Mouse (Mus musculus) small intestine, adult 2 months (tissue): ENCODE data around the gene Nans. TPM values are rescaled to one million over a fixed set of nuclear protein-coding genes. Genes with fewer than 3 reads are reported as not detected.

Experiments used
- H3K27ac ChIP-seq: fragments of 200-500 bp; 2 replicates; pipeline ENCODE4 v1.5.1; 2012; ENCODE audit warnings: low read depth, low read length, control low read depth, inconsistent platforms; ENCODE audit not compliant: insufficient read depth
- H3K27me3 ChIP-seq: fragments of 200-500 bp; 2 replicates; pipeline ENCODE4 v1.6.1; 2012; ENCODE audit warnings: mild to moderate bottlenecking, moderate library complexity, low read length, inconsistent platforms; ENCODE audit not compliant: control insufficient read depth, insufficient read depth
- H3K36me3 ChIP-seq: fragments of 200-500 bp; 2 replicates; pipeline ENCODE4 v1.6.1; 2012; ENCODE audit warnings: mild to moderate bottlenecking, low read length, control low read depth, inconsistent platforms; ENCODE audit not compliant: control insufficient read depth, insufficient read depth
- H3K4me1 ChIP-seq: fragments of 200-500 bp; 2 replicates; pipeline ENCODE4 v1.6.1; 2012; ENCODE audit warnings: low read length, inconsistent platforms, mixed read lengths; ENCODE audit not compliant: control insufficient read depth, insufficient read depth, insufficient read length
- H3K4me3 ChIP-seq: fragments of 200-500 bp; 2 replicates; pipeline ENCODE4 v1.5.1; 2012; ENCODE audit warnings: low read depth, mild to moderate bottlenecking, control low read depth, inconsistent platforms, low read length, moderate library complexity
- CTCF ChIP-seq: fragments of 200-500 bp; IDR thresholded peaks from 2 replicates; pipeline ENCODE4 v1.5.1; 2012; ENCODE audit warnings: low read depth, mild to moderate bottlenecking, control low read depth, inconsistent platforms, low read length, moderate library complexity, mixed read lengths; ENCODE audit not compliant: insufficient replicate concordance, insufficient read length; ENCODE audit errors: extremely low read depth
- POLR2A ChIP-seq: fragments of 200-500 bp; IDR thresholded peaks from 2 replicates; pipeline ENCODE4 v1.6.1; 2012; ENCODE audit warnings: low read depth, mild to moderate bottlenecking, control low read depth, inconsistent platforms, low read length, moderate library complexity
- WGBS: fragments of 180-500 bp; shearing (Covaris S2); methylation state at CpG from one replicate; pipeline ENCODE4 v1.1.7; 2018; 5-methylcytosine and 5-hydroxymethylcytosine counted together
- polyA plus RNA-seq: library from polyadenylated mRNA; depleted of rRNA; stranded (reverse); fragments of >200 nt; gene quantifications from 2 replicates; pipeline ENCODE4 v1.2.3, GENCODE M21; 2012

The Nans gene
- polyA plus RNA-seq, 1 experiment: 36.0 TPM

DNA sequence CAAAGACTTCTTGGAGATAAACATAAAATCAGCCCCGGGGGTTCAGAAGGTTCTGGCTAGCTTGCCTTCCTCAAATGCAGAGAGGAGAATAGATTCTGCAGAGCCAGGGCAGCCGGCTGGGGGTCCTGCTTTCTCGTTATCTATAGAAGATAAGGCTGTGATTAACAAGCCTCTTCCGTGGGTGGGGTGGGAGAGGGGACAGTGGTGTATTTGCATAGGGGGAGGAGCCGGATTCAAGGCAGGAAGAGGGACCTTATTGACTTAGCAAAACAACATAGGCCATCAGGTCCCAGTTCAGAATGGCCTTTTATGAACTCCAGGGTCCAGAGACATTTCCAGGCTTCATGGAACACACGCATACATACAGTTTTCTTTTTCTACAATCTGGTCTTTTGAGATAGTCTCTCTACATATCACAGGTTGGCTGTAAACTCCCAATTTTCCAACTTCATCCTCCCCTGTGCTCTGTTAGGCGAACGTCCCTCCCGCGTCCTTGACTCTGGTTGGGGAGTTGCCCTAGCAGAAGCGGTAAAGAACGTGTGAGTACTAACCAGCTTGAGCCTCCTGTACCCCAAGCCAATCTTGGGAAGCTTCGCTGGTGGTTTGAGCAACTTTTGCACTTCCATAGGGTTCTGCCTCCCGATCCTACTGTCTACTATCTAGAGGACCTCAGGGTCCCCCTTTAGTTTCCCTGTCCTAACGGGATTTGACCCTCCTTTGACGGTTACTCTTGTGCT lies 46.2 kb downstream of the Nans start:
- Histone ChIP-seq H3K27me3 (no peaks in the 10 kb centered on the region), H3K36me3 (peaks cover 46% of the 10 kb centered on the region), H3K27ac (peak overlapping the region; percentile 98), H3K4me3 (peak overlapping the region; percentile 76), H3K4me1 (peaks cover 5% of the 10 kb centered on the region)
- 3% methylated on average over 16 of the region's 16 CpGs for WGBS
- TF ChIP-seq POLR2A (peak; percentile 15; the same call in 1 of the 2 replicates), CTCF (no peak)

DNA sequence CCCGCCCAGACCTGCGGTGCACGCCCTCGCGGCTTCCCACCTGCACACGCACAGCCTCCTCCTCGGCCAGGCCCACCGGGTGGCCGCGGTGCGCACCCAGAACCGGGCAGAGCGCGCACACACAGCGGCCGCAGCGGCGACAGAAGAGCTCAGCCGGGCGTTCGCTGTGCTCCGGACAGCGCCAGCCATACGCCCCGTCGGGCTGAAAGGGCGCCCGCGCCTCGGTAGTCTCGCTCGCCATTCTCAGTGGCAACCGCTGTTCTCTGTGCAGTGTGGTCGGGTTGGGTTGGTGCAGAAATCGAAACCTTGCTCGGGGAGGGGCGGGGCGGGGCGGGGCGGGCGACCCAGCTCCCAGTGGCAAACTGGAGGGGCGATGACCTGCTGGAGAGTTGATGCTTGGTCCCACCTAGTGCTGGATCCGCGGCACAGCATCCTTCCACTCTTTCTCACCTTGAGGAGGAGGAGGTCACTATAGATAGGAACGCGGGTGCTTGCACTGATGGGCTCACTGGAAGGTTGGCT lies 46.9 kb downstream of the Nans start, which contains the start of gene Trim14:
TSS of gene Trim14 (minus strand) at position 302 of the 522 bp plus-strand sequence.
- Histone ChIP-seq H3K36me3 (peaks cover 49% of the 10 kb centered on the region), H3K4me3 (peak within 1 kb of the TSS; percentile 76), H3K27me3 (no peaks in the 10 kb centered on the region), H3K27ac (peak within 1 kb of the TSS; percentile 98), H3K4me1 (peaks cover 5% of the 10 kb centered on the region)
- WGBS: under 1% methylated on average over 46 of the region's 46 CpGs
- TF ChIP-seq CTCF (peak; percentile 39; the same call in 1 of the 2 replicates), POLR2A (peak; percentile 95)

DNA sequence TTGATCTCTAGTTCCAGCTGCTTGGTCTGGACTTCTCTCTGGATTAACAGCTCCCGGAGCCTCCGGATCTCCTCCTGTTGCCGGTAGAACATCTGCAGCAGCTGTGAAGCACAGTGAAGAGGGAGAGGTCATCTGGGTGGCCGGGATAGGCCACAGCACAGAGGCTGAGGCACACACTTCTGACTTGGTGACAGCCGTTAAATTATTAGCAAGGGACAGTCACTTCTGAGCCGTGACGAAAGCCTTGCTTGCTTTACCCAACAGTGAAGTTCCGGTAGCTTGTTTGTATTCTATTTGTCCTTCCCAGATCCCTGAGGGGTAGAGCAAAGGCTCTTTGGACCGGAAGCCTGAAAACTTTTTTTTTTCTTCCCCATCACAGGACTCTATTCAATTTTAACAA lies 50.1 kb downstream of the Nans start:
- WGBS: 81% methylated on average over 9 of the region's 9 CpGs
- Histone ChIP-seq H3K27ac (no peak overlapping the region), H3K27me3 (no peaks in the 10 kb centered on the region), H3K4me3 (no peak overlapping the region), H3K4me1 (peaks cover 2% of the 10 kb centered on the region), H3K36me3 (peaks cover 63% of the 10 kb centered on the region)
- TF ChIP-seq CTCF (no peak), POLR2A (no peak)

DNA sequence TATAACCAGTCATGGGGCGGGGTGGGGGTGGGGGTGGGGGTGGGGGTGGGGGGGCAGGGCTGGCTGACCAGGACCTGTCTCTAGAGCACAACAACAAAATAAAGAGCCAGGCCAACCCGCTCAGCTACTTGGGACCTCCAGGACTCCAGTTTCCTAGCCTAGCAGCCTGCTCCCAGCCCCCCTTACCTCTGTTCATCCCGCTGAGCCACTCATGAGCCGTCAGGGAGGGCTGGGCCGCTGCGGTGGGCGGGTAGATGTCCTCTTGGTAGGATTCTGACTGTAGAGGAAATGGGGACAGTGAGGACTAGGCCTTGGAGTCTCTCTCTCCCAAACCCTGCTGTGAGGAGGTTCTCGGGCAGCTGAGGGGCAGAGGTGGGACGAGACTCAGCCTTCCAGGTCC lies 52.7 kb downstream of the Nans start:
- H3K27ac ChIP-seq: no peak overlapping the region
- whole genome bisulfite sequencing: 82% methylated on average over 9 of the region's 9 CpGs
- no peak for TF ChIP-seq POLR2A
- H3K4me1 ChIP-seq: peaks cover 8% of the 10 kb centered on the region
- H3K36me3 ChIP-seq: peaks cover 84% of the 10 kb centered on the region
- no peak overlapping the region for H3K4me3 ChIP-seq
- no peaks in the 10 kb centered on the region for H3K27me3 ChIP-seq

DNA sequence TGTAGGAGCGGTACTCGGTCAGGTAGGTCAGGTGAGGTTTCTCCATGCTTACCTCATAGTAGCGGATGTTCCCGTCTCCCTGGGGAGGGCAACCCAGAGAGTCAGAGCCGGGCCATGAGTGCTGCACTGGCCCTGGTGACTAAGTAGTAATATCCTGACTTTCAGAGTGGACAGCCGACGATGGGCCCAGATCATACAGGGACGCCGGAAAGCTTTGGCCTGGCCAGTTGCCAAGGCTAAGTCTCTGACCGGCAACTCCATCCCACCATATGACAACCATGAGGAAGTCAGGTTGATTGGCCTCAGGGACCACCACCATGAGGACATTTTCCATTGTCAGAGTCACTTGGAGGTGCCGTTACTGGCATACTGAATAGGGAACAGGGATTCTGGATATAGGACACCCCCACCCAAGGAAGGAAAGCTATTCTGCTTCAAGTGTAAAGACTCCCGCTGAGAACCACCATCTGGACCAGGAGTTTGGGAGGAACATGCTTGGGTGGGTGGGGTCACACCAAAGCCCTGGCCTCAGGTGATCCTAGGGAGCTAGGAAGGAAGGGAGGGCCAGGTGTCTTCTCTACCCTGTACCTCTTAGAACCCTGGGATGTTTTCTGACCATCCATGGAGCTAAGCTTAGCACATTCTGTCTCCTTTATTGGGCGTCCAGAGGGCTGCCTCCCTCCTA lies 54.5 kb downstream of the Nans start:
- TF ChIP-seq CTCF (no peak), POLR2A (no peak)
- no peak overlapping the region for H3K4me3 ChIP-seq
- WGBS: 90% methylated on average over 13 of the region's 13 CpGs
- peaks cover 86% of the 10 kb centered on the region for H3K36me3 ChIP-seq
- no peaks in the 10 kb centered on the region for H3K27me3 ChIP-seq
- H3K27ac ChIP-seq: no peak overlapping the region
- H3K4me1 ChIP-seq: peaks cover 12% of the 10 kb centered on the region

DNA sequence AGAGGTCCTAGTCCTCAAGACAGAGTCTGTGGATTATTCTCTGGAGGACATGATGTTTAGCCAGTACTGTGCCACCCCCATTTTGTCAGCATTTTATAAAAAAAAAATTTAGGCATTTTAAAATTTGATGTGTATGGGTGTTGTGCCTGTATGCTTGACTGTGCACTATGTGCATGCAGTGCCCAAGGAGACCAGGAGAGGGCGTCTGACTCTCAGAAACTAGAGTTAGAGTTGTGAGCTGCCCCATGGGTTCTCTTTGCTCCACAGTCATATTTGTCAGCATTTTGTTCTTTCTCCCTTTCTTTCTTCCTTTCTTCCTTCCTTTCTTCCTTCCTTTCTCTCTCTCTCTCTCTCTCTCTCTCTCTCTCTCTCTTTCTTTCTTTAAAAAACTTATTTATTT lies 55.3 kb downstream of the Nans start:
- Histone ChIP-seq H3K4me3 (no peak overlapping the region), H3K4me1 (peaks cover 16% of the 10 kb centered on the region), H3K27ac (no peak overlapping the region), H3K27me3 (no peaks in the 10 kb centered on the region), H3K36me3 (peaks cover 86% of the 10 kb centered on the region)
- WGBS: 53% methylated on average over 1 of the region's 1 CpGs
- TF ChIP-seq CTCF (peak; percentile 56; the same call in 1 of the 2 replicates), POLR2A (no peak)

DNA sequence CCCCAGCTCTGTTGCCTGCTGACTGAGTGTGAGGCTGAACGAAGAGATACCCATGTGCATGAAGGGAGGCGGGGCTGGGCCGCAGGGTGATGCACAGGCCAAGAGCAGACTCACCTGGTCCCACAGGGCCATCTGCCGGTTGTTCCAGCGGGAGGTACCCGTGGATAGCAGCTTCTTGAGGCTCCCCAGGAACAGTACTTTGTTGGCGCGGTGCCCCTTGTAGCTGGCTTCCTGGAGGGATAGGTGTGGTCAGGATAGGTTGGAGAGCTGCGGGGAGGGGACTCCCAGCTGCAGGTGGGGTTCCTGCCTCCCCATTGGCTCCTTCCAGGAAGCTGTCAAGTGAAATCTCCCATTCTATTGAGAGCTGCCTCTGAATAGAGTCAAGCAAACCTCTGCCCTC lies 56.5 kb downstream of the Nans start:
- Histone ChIP-seq H3K27ac (no peak overlapping the region), H3K36me3 (peaks cover 87% of the 10 kb centered on the region), H3K4me1 (peaks cover 16% of the 10 kb centered on the region), H3K4me3 (no peak overlapping the region), H3K27me3 (no peaks in the 10 kb centered on the region)
- 14% methylated on average over 9 of the region's 9 CpGs for WGBS
- peak; percentile 38; the same call in 1 of the 2 replicates for TF ChIP-seq CTCF
- TF ChIP-seq POLR2A: no peak
